Mouse (Mus musculus) testis, adult 2 months (tissue): Measurements from ENCODE around the gene Ccdc162.

Source experiments
- CTCF ChIP-seq: fragments of 200-500 bp; IDR thresholded peaks from 2 replicates; pipeline ENCODE4 v1.5.1; 2012; ENCODE audit warnings: low read depth, mild to moderate bottlenecking, inconsistent platforms, low read length, moderate library complexity; ENCODE audit not compliant: control insufficient read depth, insufficient read depth, insufficient replicate concordance
- POLR2A ChIP-seq: fragments of 200-500 bp; IDR thresholded peaks from 2 replicates; pipeline ENCODE4 v1.6.1; 2012; ENCODE audit warnings: low read depth, mild to moderate bottlenecking, inconsistent platforms, low read length, moderate library complexity; ENCODE audit not compliant: control insufficient read depth

GRCm38 (mm10) chr10:41638776-41639175 lies 77.7 kb downstream of the Ccdc162 start:
- TF ChIP-seq CTCF (no peak), POLR2A (no peak)
